Mouse (Mus musculus): Measurements from ENCODE around the gene Arl5c. TPM values are rescaled to one million over a fixed set of nuclear protein-coding genes. Genes with fewer than 3 reads are reported as not detected.

The Arl5c gene
- polyA plus RNA-seq, 1 experiment from 2014 or later, result 7.3 TPM

DNA sequence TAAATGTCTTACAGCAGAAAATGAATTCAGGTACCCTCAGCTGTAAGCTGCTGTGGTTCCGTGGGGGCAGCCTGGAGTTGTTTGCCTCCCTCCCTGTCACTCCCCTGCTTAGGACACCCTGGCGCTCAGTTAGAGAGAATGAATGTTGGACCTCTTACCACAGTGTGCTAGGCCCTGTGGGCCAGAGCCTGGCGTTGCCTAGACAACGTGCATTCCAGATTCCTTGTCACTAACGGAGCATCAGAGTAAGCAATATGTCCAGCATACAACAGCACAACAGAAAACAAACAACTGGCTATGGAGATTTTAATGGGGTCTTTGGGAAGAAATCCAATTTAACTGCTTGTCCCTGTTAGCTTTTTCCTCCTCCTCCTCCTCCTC lies 36.7 kb downstream of the Arl5c start:
- peak; percentile 55; the same call in 1 of the 2 replicates for ATAC-seq
- Histone ChIP-seq H3K9ac (ENCODE audit: low read depth, low read length) (peak overlapping the region; percentile 41; the same call in 1 of the 2 replicates), H3K4me1 (ENCODE audit: control insufficient read depth, insufficient read depth, low read depth, low read length) (peaks cover 16% of the 10 kb centered on the region), H3K27me3 (replicated peaks; ENCODE audit: control insufficient read depth, insufficient read depth, low read length) (no peaks in the 10 kb centered on the region), H3K36me3 (ENCODE audit: control insufficient read depth, insufficient read depth, low read length) (no peaks in the 10 kb centered on the region), H3K9me3 (ENCODE audit: control insufficient read depth, low read length) (no peaks in the 10 kb centered on the region), H3K4me3 (ENCODE audit: low read length) (no peak overlapping the region), H3K27ac (ENCODE audit: low read depth, low read length) (peak overlapping the region; percentile 42), H3K4me2 (ENCODE audit: low read length) (no peak overlapping the region)
- 36% methylated on average over 5 of the region's 5 CpGs for WGBS

DNA sequence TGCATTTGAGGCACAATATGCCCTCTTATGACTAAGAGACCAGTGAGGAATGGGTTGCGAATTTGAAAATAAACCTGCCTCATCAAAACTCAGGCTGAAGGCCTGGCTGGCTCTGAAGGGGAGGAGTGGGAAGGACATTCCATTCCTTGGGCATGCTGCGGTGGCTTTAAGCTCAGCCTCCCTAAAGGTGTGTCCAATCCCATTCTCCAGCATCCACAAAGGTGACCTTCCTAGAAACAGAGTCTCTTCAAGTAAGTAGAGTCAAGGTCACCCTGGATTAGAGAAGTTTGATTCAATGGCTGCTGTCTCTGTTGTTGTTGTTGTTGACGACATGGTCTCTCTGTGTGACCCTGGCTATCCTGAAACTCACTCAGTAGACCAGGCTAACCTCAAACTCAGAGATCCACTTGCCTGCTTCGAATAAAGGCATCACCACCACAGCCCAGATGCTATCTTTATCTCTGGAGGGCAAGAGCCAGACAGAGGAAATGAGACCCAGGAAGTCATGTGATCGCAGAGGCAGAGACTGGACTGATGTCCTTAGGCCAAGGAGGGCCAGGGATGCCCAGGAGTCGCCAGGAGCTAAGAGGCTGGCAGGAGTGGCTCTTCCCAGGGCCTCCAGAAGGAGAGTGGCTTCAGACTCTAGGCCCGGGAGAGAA lies 37.2 kb downstream of the Arl5c start:
- WGBS, result 76% methylated on average over 7 of the region's 7 CpGs
- Histone ChIP-seq H3K4me2 (ENCODE audit: low read length) (no peak overlapping the region), H3K4me3 (ENCODE audit: low read length) (no peak overlapping the region), H3K36me3 (ENCODE audit: control insufficient read depth, insufficient read depth, low read length) (no peaks in the 10 kb centered on the region), H3K4me1 (ENCODE audit: control insufficient read depth, insufficient read depth, low read depth, low read length) (peaks cover 16% of the 10 kb centered on the region), H3K27me3 (replicated peaks; ENCODE audit: control insufficient read depth, insufficient read depth, low read length) (no peaks in the 10 kb centered on the region), H3K27ac (ENCODE audit: low read depth, low read length) (peak overlapping the region; percentile 42), H3K9ac (ENCODE audit: low read depth, low read length) (peak overlapping the region; percentile 41; the same call in 1 of the 2 replicates), H3K9me3 (ENCODE audit: control insufficient read depth, low read length) (no peaks in the 10 kb centered on the region)
- peak; percentile 22; the same call in 1 of the 2 replicates for ATAC-seq

DNA sequence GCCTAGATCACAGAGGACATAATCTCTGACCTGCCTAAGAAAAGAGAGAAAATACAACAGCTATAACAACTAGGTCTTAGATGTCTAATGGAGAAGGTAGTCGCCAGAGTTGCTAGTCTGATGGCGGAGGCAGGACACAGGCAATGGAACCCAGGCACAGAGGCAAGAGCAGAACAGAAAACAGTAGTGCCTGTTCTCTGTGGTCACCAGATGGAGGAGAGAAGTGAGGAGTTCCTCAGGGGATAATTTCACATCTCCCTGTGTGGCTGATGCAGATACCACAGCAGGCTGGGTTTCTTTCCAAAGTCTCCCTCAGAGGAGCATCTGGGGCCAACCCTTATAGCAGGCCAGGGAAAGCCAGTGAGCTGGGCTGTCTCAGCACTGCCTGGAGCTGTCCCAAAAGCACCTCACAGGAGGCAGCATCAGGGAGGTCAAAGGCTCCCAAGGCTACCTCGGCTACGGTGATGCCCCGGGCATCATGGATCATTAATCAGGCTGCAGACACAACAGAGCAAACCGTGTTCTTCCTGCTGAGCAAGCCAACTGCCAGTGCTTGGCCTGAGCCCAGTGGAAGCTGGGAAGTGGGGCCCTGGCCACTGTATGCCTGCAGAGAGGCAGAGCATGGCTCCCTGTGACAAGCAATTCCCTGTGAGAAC lies 38.9 kb downstream of the Arl5c start:
- Histone ChIP-seq H3K36me3 (ENCODE audit: control insufficient read depth, insufficient read depth, low read length) (no peaks in the 10 kb centered on the region), H3K9ac (ENCODE audit: low read depth, low read length) (no peak overlapping the region), H3K27me3 (replicated peaks; ENCODE audit: control insufficient read depth, insufficient read depth, low read length) (no peaks in the 10 kb centered on the region), H3K9me3 (ENCODE audit: control insufficient read depth, low read length) (no peaks in the 10 kb centered on the region), H3K27ac (ENCODE audit: low read depth, low read length) (0 out of 2 replicates have a peak overlapping the region, but pooled peaks have one; percentile 16), H3K4me1 (ENCODE audit: control insufficient read depth, insufficient read depth, low read depth, low read length) (peaks cover 16% of the 10 kb centered on the region), H3K4me3 (ENCODE audit: low read length) (no peak overlapping the region), H3K4me2 (ENCODE audit: low read length) (no peak overlapping the region)
- 34% methylated on average over 6 of the region's 6 CpGs for WGBS
- ATAC-seq, result peak; percentile 58

DNA sequence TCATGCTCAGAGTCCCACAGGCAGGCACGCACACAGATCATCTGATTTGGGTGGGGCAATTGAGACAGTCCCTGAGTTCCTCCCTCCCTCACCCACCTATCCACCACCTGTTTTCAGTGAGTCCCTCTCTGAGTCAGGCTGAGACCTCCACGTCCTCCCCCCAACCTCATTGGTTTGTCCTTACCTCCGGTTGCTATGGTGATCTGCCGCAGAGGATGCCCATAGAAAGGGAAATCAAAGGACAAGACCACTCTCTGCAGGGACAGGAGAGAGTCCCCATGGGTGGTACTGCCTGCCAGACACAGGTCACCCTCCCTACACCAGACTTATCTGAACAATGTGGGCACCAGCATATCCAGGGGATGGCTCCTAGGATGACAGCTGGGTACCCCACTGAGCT lies 40.1 kb downstream of the Arl5c start:
- no peak overlapping the region for H3K9ac ChIP-seq (ENCODE audit: low read depth, low read length)
- no peak overlapping the region for H3K27ac ChIP-seq (ENCODE audit: low read depth, low read length)
- no peaks in the 10 kb centered on the region for H3K9me3 ChIP-seq (ENCODE audit: control insufficient read depth, low read length)
- H3K4me3 ChIP-seq (ENCODE audit: low read length), result no peak overlapping the region
- WGBS, result 26% methylated on average over 4 of the region's 4 CpGs
- H3K4me1 ChIP-seq (ENCODE audit: control insufficient read depth, insufficient read depth, low read depth, low read length), result peaks cover 16% of the 10 kb centered on the region
- no peaks in the 10 kb centered on the region for H3K36me3 ChIP-seq (ENCODE audit: control insufficient read depth, insufficient read depth, low read length)
- no peak overlapping the region for H3K4me2 ChIP-seq (ENCODE audit: low read length)
- peak; percentile 55; the same call in 1 of the 2 replicates for ATAC-seq
- H3K27me3 ChIP-seq (replicated peaks; ENCODE audit: control insufficient read depth, insufficient read depth, low read length), result no peaks in the 10 kb centered on the region

DNA sequence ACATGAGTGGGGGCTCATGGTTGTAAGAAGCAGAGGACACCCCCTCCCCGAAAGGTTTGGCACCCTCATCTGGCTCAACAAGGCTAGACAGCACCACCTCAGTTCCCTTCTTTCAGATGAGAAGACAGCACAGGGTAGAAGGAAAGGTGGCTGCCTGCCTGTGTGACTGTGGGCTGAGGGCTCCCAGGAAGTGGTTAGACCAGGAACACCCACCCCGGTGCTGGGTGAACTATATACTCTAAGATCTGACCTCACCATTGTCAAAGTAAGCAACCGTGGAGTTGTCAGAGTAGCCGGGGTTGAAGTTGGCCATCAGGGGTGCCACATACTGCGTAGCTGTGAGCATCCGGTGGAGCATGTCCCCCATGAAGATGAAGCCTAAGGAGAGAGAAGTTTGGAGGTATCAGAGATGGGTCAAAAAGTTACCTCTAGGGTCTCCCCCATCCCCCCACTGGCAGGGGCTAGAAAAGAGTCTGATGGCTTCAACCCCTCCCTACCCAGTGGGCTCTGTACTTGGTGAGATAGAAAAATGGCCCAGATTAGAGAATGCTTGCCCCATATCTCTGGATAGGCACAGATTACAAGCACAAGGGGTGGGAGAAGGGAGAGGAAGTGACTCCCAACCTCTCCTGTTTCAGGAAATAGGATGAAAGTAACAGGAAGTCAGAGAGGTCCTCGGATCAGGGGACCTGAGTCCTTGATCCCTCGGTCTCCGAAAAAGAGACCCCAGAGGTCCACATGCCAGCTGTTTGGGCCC lies 40.7 kb downstream of the Arl5c start:
- Histone ChIP-seq H3K4me3 (ENCODE audit: low read length) (no peak overlapping the region), H3K9me3 (ENCODE audit: control insufficient read depth, low read length) (no peaks in the 10 kb centered on the region), H3K27me3 (replicated peaks; ENCODE audit: control insufficient read depth, insufficient read depth, low read length) (no peaks in the 10 kb centered on the region), H3K4me2 (ENCODE audit: low read length) (no peak overlapping the region), H3K27ac (ENCODE audit: low read depth, low read length) (no peak overlapping the region), H3K36me3 (ENCODE audit: control insufficient read depth, insufficient read depth, low read length) (no peaks in the 10 kb centered on the region), H3K9ac (ENCODE audit: low read depth, low read length) (no peak overlapping the region), H3K4me1 (ENCODE audit: control insufficient read depth, insufficient read depth, low read depth, low read length) (peaks cover 18% of the 10 kb centered on the region)
- WGBS, result 86% methylated on average over 9 of the region's 9 CpGs
- no peak for ATAC-seq

DNA sequence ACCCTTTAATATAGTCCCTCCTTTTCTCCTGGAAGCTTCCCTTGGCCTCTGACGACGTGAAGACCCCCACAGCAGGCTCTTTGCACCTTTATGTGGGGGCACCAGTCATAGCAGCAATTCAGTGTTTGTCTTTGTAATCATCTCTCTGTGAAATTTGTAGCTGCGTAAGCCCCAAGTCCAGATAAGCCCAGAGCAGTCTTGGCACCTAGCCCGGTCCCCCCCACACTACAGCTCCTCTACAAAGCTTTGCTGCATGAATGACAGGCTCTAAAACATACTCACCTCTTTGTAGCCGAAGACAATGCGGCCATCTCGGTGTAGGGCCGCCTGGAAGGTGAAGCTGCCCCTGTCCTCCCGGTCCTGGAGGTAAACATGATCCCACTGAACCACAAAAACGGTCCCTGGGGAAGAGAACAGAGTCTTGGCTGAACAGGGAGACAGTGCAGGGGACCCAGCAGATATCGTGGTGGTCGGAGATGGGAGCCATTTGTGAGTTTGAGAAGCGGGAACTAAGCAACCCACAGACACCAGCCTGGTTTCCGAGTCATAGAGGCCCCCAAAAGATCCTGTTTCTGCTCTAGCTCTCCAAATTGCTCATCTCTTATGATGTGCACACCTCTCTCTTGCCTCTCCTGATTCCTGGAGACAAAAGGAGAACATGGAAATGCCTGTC lies 41.4 kb downstream of the Arl5c start:
- Histone ChIP-seq H3K4me3 (ENCODE audit: low read length) (no peak overlapping the region), H3K27ac (ENCODE audit: low read depth, low read length) (no peak overlapping the region), H3K4me1 (ENCODE audit: control insufficient read depth, insufficient read depth, low read depth, low read length) (peaks cover 24% of the 10 kb centered on the region), H3K36me3 (ENCODE audit: control insufficient read depth, insufficient read depth, low read length) (no peaks in the 10 kb centered on the region), H3K4me2 (ENCODE audit: low read length) (no peak overlapping the region), H3K9ac (ENCODE audit: low read depth, low read length) (no peak overlapping the region), H3K9me3 (ENCODE audit: control insufficient read depth, low read length) (no peaks in the 10 kb centered on the region), H3K27me3 (replicated peaks; ENCODE audit: control insufficient read depth, insufficient read depth, low read length) (no peaks in the 10 kb centered on the region)
- no peak for ATAC-seq
- 69% methylated on average over 14 of the region's 14 CpGs for WGBS

DNA sequence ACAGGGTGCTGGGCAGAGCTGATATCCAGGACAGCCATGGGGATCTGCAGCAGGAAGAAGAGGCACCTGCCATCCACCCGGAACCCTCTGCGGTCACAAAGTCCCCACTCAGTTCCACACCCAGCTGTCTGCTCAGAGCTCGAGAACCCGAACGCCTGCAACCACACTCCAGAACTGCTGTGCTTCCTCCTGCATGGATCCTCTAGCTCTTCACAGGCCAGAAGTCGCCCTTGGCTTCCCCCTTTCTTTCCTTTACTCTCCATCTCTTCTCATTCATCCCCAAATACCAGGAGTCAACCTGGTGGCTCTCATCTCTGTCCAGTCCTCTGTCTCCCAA lies 42.1 kb downstream of the Arl5c start:
- no peak overlapping the region for H3K27ac ChIP-seq (ENCODE audit: low read depth, low read length)
- no peaks in the 10 kb centered on the region for H3K36me3 ChIP-seq (ENCODE audit: control insufficient read depth, insufficient read depth, low read length)
- H3K9ac ChIP-seq (ENCODE audit: low read depth, low read length), result no peak overlapping the region
- no peaks in the 10 kb centered on the region for H3K9me3 ChIP-seq (ENCODE audit: control insufficient read depth, low read length)
- H3K4me1 ChIP-seq (ENCODE audit: control insufficient read depth, insufficient read depth, low read depth, low read length), result peaks cover 21% of the 10 kb centered on the region
- 93% methylated on average over 6 of the region's 6 CpGs for WGBS
- no peak for ATAC-seq
- no peak overlapping the region for H3K4me2 ChIP-seq (ENCODE audit: low read length)
- no peaks in the 10 kb centered on the region for H3K27me3 ChIP-seq (replicated peaks; ENCODE audit: control insufficient read depth, insufficient read depth, low read length)
- H3K4me3 ChIP-seq (ENCODE audit: low read length), result no peak overlapping the region

DNA sequence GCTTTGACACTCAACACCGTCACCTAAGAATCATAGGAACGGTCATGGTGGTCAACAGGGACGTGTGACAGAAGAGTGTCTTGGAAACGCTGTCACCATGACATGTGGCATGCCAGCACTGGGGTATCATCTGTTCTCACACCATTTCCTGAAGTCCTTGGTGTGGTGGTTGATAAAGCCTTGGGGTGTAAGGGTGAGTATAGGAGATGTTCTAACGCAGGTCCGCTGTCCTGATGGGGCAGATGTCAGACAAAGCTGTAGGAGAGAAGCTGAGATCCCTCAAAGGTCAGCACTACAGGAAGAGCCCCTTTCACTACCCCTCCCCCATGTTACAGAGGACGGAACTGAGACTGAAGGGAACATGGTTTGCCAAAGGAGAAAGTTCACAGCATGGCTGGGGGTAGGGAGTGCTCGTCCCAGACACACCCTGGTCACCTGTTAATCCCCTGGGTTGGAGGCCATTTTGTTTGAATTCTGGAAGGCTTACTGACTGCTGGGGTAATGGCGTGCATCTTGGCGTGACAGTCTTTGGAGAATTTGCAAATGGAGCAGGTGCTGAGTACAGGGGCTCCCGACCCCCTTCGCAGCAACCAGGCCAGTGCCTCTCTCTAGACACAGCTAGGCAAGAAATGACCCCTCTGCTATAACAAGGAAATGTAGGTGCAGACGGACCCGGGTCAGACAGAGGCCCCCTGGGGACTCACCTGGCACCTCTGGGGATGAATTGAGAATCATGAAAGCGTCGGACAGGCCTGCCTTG lies 42.6 kb downstream of the Arl5c start:
- WGBS, result 83% methylated on average over 16 of the region's 16 CpGs
- Histone ChIP-seq H3K36me3 (ENCODE audit: control insufficient read depth, insufficient read depth, low read length) (no peaks in the 10 kb centered on the region), H3K4me2 (ENCODE audit: low read length) (no peak overlapping the region), H3K4me3 (ENCODE audit: low read length) (no peak overlapping the region), H3K27ac (ENCODE audit: low read depth, low read length) (no peak overlapping the region), H3K9ac (ENCODE audit: low read depth, low read length) (no peak overlapping the region), H3K9me3 (ENCODE audit: control insufficient read depth, low read length) (no peaks in the 10 kb centered on the region), H3K4me1 (ENCODE audit: control insufficient read depth, insufficient read depth, low read depth, low read length) (peaks cover 21% of the 10 kb centered on the region), H3K27me3 (replicated peaks; ENCODE audit: control insufficient read depth, insufficient read depth, low read length) (no peaks in the 10 kb centered on the region)
- ATAC-seq, result no peak

Data from hindbrain, embryonic 16.5 days (tissue).